Mouse (Mus musculus) C2C12 (cell line): ENCODE data around the gene Tdg.

Experiments
- CTCF ChIP-seq: IDR thresholded peaks from one replicate; pipeline ENCODE4 v1.5.1; 2011; ENCODE audit not compliant: control insufficient read depth, insufficient read depth, insufficient read length
- FOSL1 ChIP-seq: IDR thresholded peaks from one replicate; pipeline ENCODE4 v1.8.0; 2011; ENCODE audit warnings: mild to moderate bottlenecking, low read length; ENCODE audit not compliant: poor library complexity, insufficient read depth, severe bottlenecking
- MYOD1 ChIP-seq: IDR thresholded peaks from one replicate; pipeline ENCODE4 v1.6.1; 2011; ENCODE audit warnings: low read depth; ENCODE audit not compliant: control insufficient read depth, insufficient read length

DNA sequence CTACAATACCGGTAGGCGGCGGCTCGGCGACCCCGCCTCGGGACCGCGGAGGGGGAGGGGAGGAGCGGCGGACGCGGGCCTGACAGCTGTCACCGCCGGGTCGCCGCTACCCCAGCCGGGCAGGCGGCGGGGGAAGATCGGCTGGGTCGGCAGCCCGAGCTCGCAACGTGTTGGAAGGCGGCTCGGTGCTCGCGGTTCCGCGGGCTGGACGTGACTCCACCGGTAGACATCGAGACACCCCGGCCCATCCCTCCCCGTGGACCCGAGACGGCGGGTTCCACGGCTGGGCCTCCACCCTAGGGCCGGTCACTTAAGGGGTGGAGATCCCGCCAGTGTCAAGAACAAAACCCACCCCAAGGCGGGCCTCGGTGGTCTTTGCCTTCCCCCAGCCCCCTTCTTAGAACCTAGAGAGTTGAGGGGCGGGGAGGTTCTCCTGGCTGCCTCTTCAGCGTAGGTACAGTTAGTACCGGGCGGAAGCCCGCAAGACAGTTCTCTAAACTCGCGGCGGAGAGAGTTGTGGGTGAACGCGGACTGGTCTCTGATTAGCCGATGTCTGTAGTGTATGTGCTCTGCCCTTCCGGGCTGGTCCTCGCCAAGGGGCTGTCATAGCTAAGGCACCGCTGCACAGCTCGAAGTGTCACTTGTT is 69.8 kb downstream of the Tdg start:
- TF ChIP-seq FOSL1 (no peak), CTCF (no peak), MYOD1 (no peak)
